ENCODE assay signal across 8 mouse cellular contexts in genomic region chr3:52985508-52985941, GRCm38 (mm10). TPM values are rescaled to one million over a fixed set of nuclear protein-coding genes. Genes with fewer than 3 reads are reported as not detected.
A peak's percentile ranks its signal among the peaks of the same experiment; 100 is the strongest.
DNase-seq lines count a peak whose midpoint lies in the region; ATAC-seq and TF ChIP-seq lines count a peak whose summit lies in the region.
"Not testable (repeated sequence)": the region's sequence is repeated elsewhere in the genome, so short reads cannot be mapped to it uniquely, and the experiment has no call there.

No protein-coding gene starts in this region.

- not testable (repeated sequence) for H3K9ac ChIP-seq in lung, embryonic 14.5 days

- ATAC-seq in G1E (ENCODE audit: extremely low read depth, insufficient number of reproducible peaks, low FRiP score, poor library complexity, severe bottlenecking) = peak; percentile 64
- not testable (repeated sequence) for ATAC-seq in lung, embryonic 14.5 days (ENCODE audit: insufficient read depth)

- H3K4me1 ChIP-seq in G1E (ENCODE audit: insufficient read depth, low read depth, low read length); embryonic facial prominence, embryonic 10.5 days; lung, embryonic 14.5 days (ENCODE audit: insufficient read depth): not testable (repeated sequence)

- not testable (repeated sequence) for H3K27me3 ChIP-seq in G1E (ENCODE audit: insufficient read depth, low read length); embryonic facial prominence, embryonic 10.5 days (replicated peaks; ENCODE audit: low read depth, poor library complexity, severe bottlenecking); lung, embryonic 14.5 days (ENCODE audit: insufficient read depth, low read length)

- H3K4me2 ChIP-seq in lung, embryonic 14.5 days = not testable (repeated sequence)

- H3K9me3 ChIP-seq in G1E (replicated peaks); embryonic facial prominence, embryonic 10.5 days; lung, embryonic 14.5 days (ENCODE audit: low read depth, low read length): not testable (repeated sequence)

- WGBS in embryonic facial prominence, embryonic 10.5 days = 25% methylated on average over 7 of the region's 7 CpGs
- 68% methylated on average over 7 of the region's 7 CpGs for WGBS in lung, embryonic 14.5 days

- not testable (repeated sequence) for H3K27ac ChIP-seq in embryonic facial prominence, embryonic 10.5 days (replicated peaks); lung, embryonic 14.5 days (ENCODE audit: low read depth)

- not testable (repeated sequence) for TF ChIP-seq CTCF in G1E (IDR thresholded peaks at IDR 0.05; ENCODE audit: low read depth, low read length); lung, embryonic 14.5 days (IDR thresholded peaks at IDR 0.05; ENCODE audit: low read depth)

- DNase-seq in G1E (ENCODE audit: low spot score) = not testable (repeated sequence)
- DNase-seq in adrenal gland, postnatal 10 days = peak; percentile 39
- peak; percentile 27 for DNase-seq in embryonic facial prominence, embryonic 10.5 days (ENCODE audit: low spot score)
- peak; percentile 38 for DNase-seq in heart, postnatal 4 days
- peak; percentile 48 to 64 for DNase-seq in kidney, postnatal 4 days
- peak; percentile 28 for DNase-seq in lung, embryonic 14.5 days
- DNase-seq in retina, postnatal 1 day = peak; percentile 29
- DNase-seq in thymus, postnatal 4 days = peak; percentile 61

- H3K36me3 ChIP-seq in G1E (replicated peaks) = peaks cover 67% of the 10 kb centered on the region
- H3K36me3 ChIP-seq in embryonic facial prominence, embryonic 10.5 days (replicated peaks) = peaks cover 84% of the 10 kb centered on the region
- peaks cover 54% of the 10 kb centered on the region for H3K36me3 ChIP-seq in lung, embryonic 14.5 days (ENCODE audit: insufficient read depth)

- not testable (repeated sequence) for H3K4me3 ChIP-seq in G1E (ENCODE audit: low read depth, low read length); embryonic facial prominence, embryonic 10.5 days; lung, embryonic 14.5 days (ENCODE audit: low read depth, low read length)

RNA-seq across cellular contexts. Expression of gene Cog6, which starts 31.5 kb away (rescaled TPM):
- total RNA-seq in G1E (2014; fragmentation: Nextera tagmentation) (36.1 and 47.5 TPM in 2 replicates), G1E (2017) (40.2 and 40.6 TPM in 2 replicates)
- 35.9 and 39.3 TPM in 2 replicates for polyA plus RNA-seq in G1E (2012)
- 10 to 100 TPM; 33.8 to 40.6 TPM for total RNA-seq in adrenal gland, postnatal 10 days (2021)
- 37.1 and 39.7 TPM in 2 replicates for polyA plus RNA-seq in embryonic facial prominence, embryonic 10.5 days (2016; fragmentation: Nextera tagmentation; extraction: Ambion mirVana)
- total RNA-seq in heart, postnatal 4 days (2021) = 10 to 100 TPM; 50.5 to 53.0 TPM
- 43.4 and 47.3 TPM in 2 replicates for polyA plus RNA-seq in lung, embryonic 14.5 days (2014; fragmentation: Nextera tagmentation; extraction: Ambion mirVana)

RNA-seq across cellular contexts. Expression of gene Lhfp, which starts 55.8 kb away (rescaled TPM):
- total RNA-seq in G1E (2014; fragmentation: Nextera tagmentation) (0.92 TPM in 1 of 2 replicates, not detected in the other), G1E (2017) (2.8 and 4.2 TPM in 2 replicates)
- polyA plus RNA-seq in G1E (2012) = 0.08 and 0.29 TPM in 2 replicates
- total RNA-seq in adrenal gland, postnatal 10 days (2021) = 10 to 100 TPM; 24.4 to 28.7 TPM
- polyA plus RNA-seq in embryonic facial prominence, embryonic 10.5 days (2016; fragmentation: Nextera tagmentation; extraction: Ambion mirVana) = 20.6 and 26.1 TPM in 2 replicates
- total RNA-seq in heart, postnatal 4 days (2021) = 10 to 100 TPM; 76.4 to 79.6 TPM
- polyA plus RNA-seq in lung, embryonic 14.5 days (2014; fragmentation: Nextera tagmentation; extraction: Ambion mirVana) = 61.9 and 63.8 TPM in 2 replicates

Comparison
In these comparisons a context has a peak if more than half of its experiments do, and no peak if none do; other contexts are left out.
1. RNA of gene Lhfp, which starts 55.8 kb away (total RNA-seq): 76.4 to 79.6 TPM in heart, postnatal 4 days and 24.4 to 28.7 TPM in adrenal gland, postnatal 10 days; 0.92 to 4.2 TPM in G1E; every median in the first group is over 4 times any median in the second.